In the genomic region with DNA sequence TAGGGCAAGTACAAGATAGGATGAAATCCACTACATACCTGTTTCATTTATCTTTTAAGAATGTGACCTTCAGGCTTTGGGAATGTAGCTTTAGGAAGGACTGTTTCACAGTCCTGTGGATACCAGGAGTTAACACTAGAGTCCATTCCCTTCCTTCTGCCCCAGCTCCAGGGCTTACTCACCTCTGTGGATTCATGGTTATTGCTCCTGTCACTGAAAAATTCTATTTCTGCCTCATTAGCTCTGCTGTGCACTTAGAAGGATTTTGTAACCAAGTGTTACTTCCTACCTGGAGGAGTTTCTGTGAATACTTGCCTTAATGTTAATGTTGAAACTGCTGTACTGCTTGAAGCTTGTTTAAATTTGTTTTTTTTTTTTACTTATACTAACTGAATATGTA, we compare ENCODE assay signal across 21 mouse cellular contexts.
A peak's percentile ranks its signal among the peaks of the same experiment; 100 is the strongest.
DNase-seq lines count a peak whose midpoint lies in the region; ATAC-seq and TF ChIP-seq lines count a peak whose summit lies in the region.
"Had no signal": no experiment of that assay in that cellular context is flagged by ENCODE, and none has a peak within 500 bp of the region (broad histone marks: within the 10 kb centered on the region; RNA-seq: fewer than 3 reads in every experiment).

No protein-coding gene starts in this region.

- H3K27me3 ChIP-seq in kidney, embryonic 14.5 days (ENCODE audit: control insufficient read depth, insufficient read depth, low read length): no peaks in the 10 kb centered on the region
- no peaks in the 10 kb centered on the region for H3K27me3 ChIP-seq in kidney, embryonic 15.5 days
- H3K27me3 ChIP-seq in kidney, postnatal 0 days (ENCODE audit: insufficient read depth, low read length): no peaks in the 10 kb centered on the region
- H3K27me3 ChIP-seq: CH12.LX had no signal

- H3K27ac ChIP-seq in kidney, embryonic 14.5 days (ENCODE audit: low read depth, low read length): no peak overlapping the region
- H3K27ac ChIP-seq in kidney, embryonic 15.5 days: no peak overlapping the region
- no peak overlapping the region for H3K27ac ChIP-seq in kidney, postnatal 0 days

- H3K4me3 ChIP-seq in kidney, embryonic 14.5 days (ENCODE audit: low read length): no peak overlapping the region
- H3K4me3 ChIP-seq in kidney, embryonic 15.5 days (replicated peaks): no peak overlapping the region
- H3K4me3 ChIP-seq in kidney, postnatal 0 days (replicated peaks; ENCODE audit: low read depth, low read length): no peak overlapping the region

- H3K9ac ChIP-seq in kidney, embryonic 14.5 days (ENCODE audit: low read depth, low read length): no peak overlapping the region
- H3K9ac ChIP-seq in kidney, embryonic 15.5 days: no peak overlapping the region
- H3K9ac ChIP-seq in kidney, postnatal 0 days (ENCODE audit: low read depth, low read length): no peak overlapping the region

- DNase-seq in kidney, postnatal 36 days: no peak
- no peak for DNase-seq in kidney, adult 11 months
- peak; percentile 78 for DNase-seq in kidney, postnatal 0 days (ENCODE audit: low spot score)
- no peak for DNase-seq in kidney, adult 9 months
- DNase-seq: adrenal gland, adult 2 months; adrenal gland, adult 8-10 months; adrenal gland, postnatal 10 days; adrenal gland, postnatal 14 days; adrenal gland, postnatal 25 days; adrenal gland, postnatal 36 days; B cell, adult 2 months; cerebellum, adult 11 months; cerebellum, adult 11-12 months; cerebellum, adult 18-20 months had no signal

- ATAC-seq in kidney, embryonic 14.5 days (ENCODE audit: low FRiP score, low TSS enrichment): peak; percentile 52; the same call in 1 of the 2 replicates
- peak; percentile 56; the same call in 1 of the 2 replicates for ATAC-seq in kidney, embryonic 15.5 days (replicated peaks; ENCODE audit: low FRiP score)
- ATAC-seq in kidney, postnatal 0 days (replicated peaks; ENCODE audit: low FRiP score, low read depth): no peak
- ATAC-seq: activated CD4-positive, CD25-positive, alpha-beta regulatory T cell, adult 4 months; CD4-positive, CD25-positive, alpha-beta regulatory T cell, adult 4 months; Patski had no signal

- no peak overlapping the region for H3K4me2 ChIP-seq in kidney, embryonic 14.5 days (replicated peaks; ENCODE audit: low read depth, low read length)
- H3K4me2 ChIP-seq in kidney, embryonic 15.5 days: no peak overlapping the region
- no peak overlapping the region for H3K4me2 ChIP-seq in kidney, postnatal 0 days (ENCODE audit: low read length)

- H3K9me3 ChIP-seq in kidney, embryonic 14.5 days (ENCODE audit: control insufficient read depth, low read length): no peaks in the 10 kb centered on the region
- no peaks in the 10 kb centered on the region for H3K9me3 ChIP-seq in kidney, embryonic 15.5 days (replicated peaks)
- no peaks in the 10 kb centered on the region for H3K9me3 ChIP-seq in kidney, postnatal 0 days (replicated peaks; ENCODE audit: low read length)

- no peak for TF ChIP-seq CTCF in kidney, postnatal 0 days (IDR thresholded peaks at IDR 0.05; ENCODE audit: low read depth)

- H3K36me3 ChIP-seq in kidney, embryonic 14.5 days (ENCODE audit: control insufficient read depth, insufficient read depth, low read length): no peaks in the 10 kb centered on the region
- H3K36me3 ChIP-seq in kidney, embryonic 15.5 days: no peaks in the 10 kb centered on the region
- no peaks in the 10 kb centered on the region for H3K36me3 ChIP-seq in kidney, postnatal 0 days (ENCODE audit: insufficient read depth, low read length)
- H3K36me3 ChIP-seq: G1E had no signal

- no peaks in the 10 kb centered on the region for H3K4me1 ChIP-seq in kidney, embryonic 14.5 days (ENCODE audit: control insufficient read depth, insufficient read depth, low read length)
- H3K4me1 ChIP-seq in kidney, embryonic 15.5 days: no peaks in the 10 kb centered on the region
- H3K4me1 ChIP-seq in kidney, postnatal 0 days (replicated peaks; ENCODE audit: insufficient read depth, low read length): no peaks in the 10 kb centered on the region
